Mouse (Mus musculus) heart, postnatal 0 days (tissue): ENCODE data around the gene Aldh8a1. TPM values are rescaled to one million over a fixed set of nuclear protein-coding genes. Genes with fewer than 3 reads are reported as not detected.
A peak's percentile ranks its signal among the peaks of the same experiment; 100 is the strongest.

Source experiments
- ATAC-seq: fragments of 200-750 bp; cut with Nextera tagmentation; 2 replicates; pipeline ENCODE4 v1.8.0; 2017; ENCODE audit warnings: low read depth, moderate number of reproducible peaks, moderate library complexity; ENCODE audit not compliant: insufficient read depth
- DNase-seq: peaks from one replicate; pipeline ENCODE4 v3.0.0-alpha.2; 2016; ENCODE audit warnings: low spot score
- H3K27ac ChIP-seq: fragments of 300-500 bp; sonication (generic); 2 replicates; pipeline ENCODE4 v1.5.1; 2014; ENCODE audit warnings: low read depth, mild to moderate bottlenecking
- H3K27me3 ChIP-seq: fragments of 300-500 bp; sonication (generic); 2 replicates; pipeline ENCODE4 v1.6.1; 2014; ENCODE audit warnings: low read length, mixed read lengths; ENCODE audit not compliant: control insufficient read depth, insufficient read depth
- H3K36me3 ChIP-seq: fragments of 300-500 bp; sonication (generic); replicated peaks from 2 replicates; pipeline ENCODE4 v1.6.1; 2014; ENCODE audit warnings: low read length, mixed read lengths; ENCODE audit not compliant: control insufficient read depth, insufficient read depth
- H3K4me1 ChIP-seq: fragments of 300-500 bp; sonication (generic); 2 replicates; pipeline ENCODE4 v1.6.1; 2014; ENCODE audit warnings: antibody characterized with exemption; ENCODE audit not compliant: control insufficient read depth, insufficient read depth
- H3K4me2 ChIP-seq: fragments of 300-500 bp; sonication (generic); 2 replicates; pipeline ENCODE4 v1.6.1; 2014; ENCODE audit warnings: low read depth, mild to moderate bottlenecking, low read length, moderate library complexity
- H3K4me3 ChIP-seq: fragments of 300-500 bp; sonication (generic); 2 replicates; pipeline ENCODE4 v1.5.1; 2014; ENCODE audit warnings: low read depth, low read length
- H3K9ac ChIP-seq: fragments of 300-500 bp; sonication (generic); replicated peaks from 2 replicates; pipeline ENCODE4 v1.6.1; 2014; ENCODE audit warnings: low read depth, low read length, mixed read lengths
- H3K9me3 ChIP-seq: fragments of 300-500 bp; sonication (generic); replicated peaks from 2 replicates; pipeline ENCODE4 v1.6.1; 2016; ENCODE audit warnings: low read length; ENCODE audit not compliant: control insufficient read depth
- CTCF ChIP-seq: IDR thresholded peaks from 2 replicates; pipeline ENCODE4 v1.5.1; 2016; ENCODE audit warnings: antibody characterized with exemption, control low read depth, low read depth
- EP300 ChIP-seq: IDR thresholded peaks from 2 replicates; pipeline ENCODE4 v1.6.1; 2016; ENCODE audit warnings: antibody characterized with exemption, low read depth
- WGBS: fragments of 180-500 bp; shearing (Covaris S2); extraction: QIAGEN DNeasy Blood & Tissue Kit; methylation state at CpG from one replicate; pipeline ENCODE4 v1.1.7; 2014; 5-methylcytosine and 5-hydroxymethylcytosine counted together
- polyA plus RNA-seq: library from polyadenylated mRNA; unstranded; fragments of >200 nt; fragmentation: Nextera tagmentation; extraction: Ambion mirVana; gene quantifications from 2 replicates; pipeline ENCODE4 v1.2.1, GENCODE M21; 2015
- total RNA-seq: library from RNA; depleted of rRNA; stranded (reverse); fragments of >200 nt; gene quantifications from 2 replicates; pipeline ENCODE4 v1.2.3, GENCODE M21; 2014; ENCODE audit warnings: low replicate concordance; rRNA removed

Gene Aldh8a1
- total RNA-seq, result not detected in 2 replicates
- polyA plus RNA-seq, result not detected in 2 replicates

DNA sequence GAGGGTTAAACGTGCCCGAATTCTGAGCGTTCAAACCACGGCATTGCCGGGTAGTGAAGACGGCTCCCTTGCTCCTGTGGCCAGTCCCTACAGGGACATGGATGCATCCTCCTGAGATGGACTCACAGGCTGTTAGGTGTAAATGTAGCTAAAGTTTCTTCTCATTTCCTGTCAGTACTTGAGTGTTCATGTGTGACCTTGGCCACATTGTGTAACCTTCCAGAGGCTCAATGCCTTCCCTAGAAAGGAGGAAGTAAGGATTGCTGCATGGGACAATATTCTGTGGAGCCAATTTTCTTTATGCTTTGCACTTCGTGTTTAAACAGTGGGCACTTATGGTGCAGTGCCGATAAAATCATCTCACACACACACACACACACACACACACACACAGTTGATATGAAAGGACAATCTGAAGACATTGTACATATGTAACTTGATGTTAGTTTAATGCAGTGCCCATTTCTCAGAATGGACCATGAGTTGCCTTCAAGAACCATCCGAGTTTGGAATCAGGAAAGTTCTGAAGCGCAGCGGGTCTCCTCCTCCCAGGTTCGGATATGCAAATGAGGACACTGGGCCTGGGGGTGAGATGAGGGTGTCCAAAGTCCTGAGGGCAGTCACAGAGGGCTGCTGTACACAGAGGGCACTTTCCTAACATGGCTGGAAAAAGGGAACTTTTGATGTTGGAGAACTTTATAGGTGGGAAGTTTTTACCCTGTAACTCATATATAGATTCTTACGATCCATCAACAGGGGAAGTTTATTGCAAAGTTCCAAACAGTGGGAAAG, at the start of gene Aldh8a1:
Aldh8a1 (plus strand) TSS at position 610 of the 792 bp plus-strand sequence.
- Histone ChIP-seq H3K9ac (no peak within 1 kb of the TSS), H3K4me3 (no peak within 1 kb of the TSS), H3K9me3 (no peaks in the 10 kb centered on the region), H3K36me3 (no peaks in the 10 kb centered on the region), H3K27me3 (0 out of 2 replicates have a peak, but pooled peaks cover 7% of the 10 kb centered on the region), H3K27ac (no peak within 1 kb of the TSS), H3K4me1 (no peaks in the 10 kb centered on the region), H3K4me2 (no peak within 1 kb of the TSS)
- WGBS, result 77% methylated on average over 13 of the region's 13 CpGs
- ATAC-seq, result no peak
- DNase-seq, result no peak
- TF ChIP-seq CTCF, result no peak
- no peak for TF ChIP-seq EP300

DNA sequence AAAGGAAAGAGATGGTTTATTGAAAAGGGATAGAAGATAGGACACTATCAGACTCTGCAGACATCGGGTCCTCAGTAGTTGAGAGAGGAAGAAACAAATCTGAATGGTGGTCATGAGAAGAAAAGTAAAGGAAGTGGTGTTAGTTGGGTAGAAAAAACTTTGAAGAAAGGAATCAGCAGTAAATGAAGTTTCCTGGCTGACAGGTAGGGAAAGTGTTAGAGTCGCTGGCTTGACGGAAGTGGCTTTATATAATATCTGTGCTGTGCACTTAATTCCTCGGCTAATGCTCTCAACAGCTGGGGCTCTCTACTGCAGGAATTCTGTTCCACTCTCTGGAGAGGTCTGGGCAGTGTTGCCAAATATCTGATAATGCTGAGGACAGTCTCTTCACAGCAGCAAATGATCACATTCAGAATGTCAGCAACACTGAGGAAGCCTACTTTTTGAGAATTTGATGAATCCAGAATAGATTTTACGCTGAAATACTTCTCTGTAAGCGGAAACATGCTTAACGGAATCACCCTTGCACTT, 49.4 kb upstream of the Aldh8a1 start:
- peak overlapping the region; percentile 8; the same call in 1 of the 2 replicates for H3K4me2 ChIP-seq
- WGBS, result 25% methylated on average over 7 of the region's 7 CpGs

DNA sequence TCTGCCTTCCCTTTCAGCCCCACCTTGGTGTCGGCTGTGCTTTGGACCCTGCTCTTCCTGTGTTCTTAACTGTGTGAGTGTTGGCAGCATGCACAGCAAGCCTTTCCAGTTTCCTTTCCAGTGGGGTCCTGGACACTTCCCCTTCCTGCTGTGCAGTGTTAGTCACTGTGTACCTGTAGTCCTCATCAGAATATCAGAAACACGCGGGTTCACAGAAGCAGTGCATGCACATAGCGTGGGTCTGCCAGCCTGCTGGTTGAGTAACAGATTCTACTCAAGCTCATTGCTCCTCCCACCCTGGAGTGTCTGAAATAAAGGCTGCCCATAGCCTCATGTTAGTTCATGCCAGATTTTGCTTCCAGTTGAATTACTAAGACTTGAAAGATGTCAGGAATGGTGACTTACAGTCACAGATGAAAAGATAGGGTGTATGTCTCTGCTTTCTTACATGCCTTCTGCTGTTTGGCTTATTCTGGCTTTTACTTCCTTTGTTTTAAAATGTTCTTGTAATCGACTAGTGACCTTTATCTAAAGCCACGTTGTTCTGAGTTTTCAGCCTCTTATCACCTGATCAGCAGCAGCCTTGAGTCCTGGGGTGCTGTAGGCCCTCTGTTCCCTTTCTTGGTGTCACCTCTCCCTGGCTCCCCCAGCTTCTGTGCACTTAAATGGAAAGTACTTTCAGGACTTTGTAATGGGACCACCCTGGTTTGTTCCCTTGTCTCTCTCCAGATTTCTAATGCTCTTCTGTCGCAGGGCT, 42.6 kb upstream of the Aldh8a1 start:
- no peak overlapping the region for H3K4me2 ChIP-seq
- H3K9ac ChIP-seq, result no peak overlapping the region
- no peak overlapping the region for H3K27ac ChIP-seq
- DNase-seq, result peak; percentile 11
- TF ChIP-seq CTCF, result no peak
- TF ChIP-seq EP300, result no peak
- H3K36me3 ChIP-seq, result peaks cover 19% of the 10 kb centered on the region
- ATAC-seq, result no peak
- H3K9me3 ChIP-seq, result peaks cover 5% of the 10 kb centered on the region; the same call in 1 of the 2 replicates
- no peaks in the 10 kb centered on the region for H3K27me3 ChIP-seq
- no peak overlapping the region for H3K4me3 ChIP-seq
- 47% methylated on average over 7 of the region's 7 CpGs for WGBS
- no peaks in the 10 kb centered on the region for H3K4me1 ChIP-seq

More for the DNA sequence above, 49.4 kb upstream of the Aldh8a1 start:
- DNase-seq, result peak; percentile 28
- Histone ChIP-seq H3K9me3 (no peaks in the 10 kb centered on the region), H3K27me3 (no peaks in the 10 kb centered on the region), H3K4me3 (no peak overlapping the region), H3K36me3 (peaks cover 9% of the 10 kb centered on the region), H3K4me1 (peaks cover 6% of the 10 kb centered on the region; the same call in 1 of the 2 replicates), H3K27ac (no peak overlapping the region; the same call in 1 of the 2 replicates), H3K9ac (no peak overlapping the region)
- TF ChIP-seq CTCF (no peak), EP300 (no peak)
- ATAC-seq, result peak; percentile 75

DNA sequence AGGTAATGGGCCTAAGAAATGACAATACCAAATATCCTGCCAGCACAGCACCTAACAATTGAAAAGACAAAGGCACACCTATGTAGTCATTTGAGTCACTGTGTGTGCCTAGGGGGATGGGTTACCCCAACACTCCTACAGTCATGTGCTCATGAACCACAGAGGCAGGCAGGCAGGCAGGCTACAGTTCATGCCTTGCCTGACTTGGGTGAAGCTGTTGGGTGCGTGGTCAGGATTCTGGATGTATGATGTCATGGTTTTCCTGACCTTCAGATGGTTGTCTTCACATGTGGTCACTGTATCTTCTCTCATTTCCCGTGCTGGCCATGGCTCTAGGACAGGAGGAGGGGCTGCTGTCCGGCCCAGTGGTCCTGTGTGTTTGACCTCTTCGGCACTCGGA, 41.6 kb upstream of the Aldh8a1 start:
- H3K4me3 ChIP-seq, result no peak overlapping the region
- DNase-seq, result no peak
- TF ChIP-seq EP300, result no peak
- no peak for TF ChIP-seq CTCF
- no peaks in the 10 kb centered on the region for H3K4me1 ChIP-seq
- no peaks in the 10 kb centered on the region for H3K27me3 ChIP-seq
- no peak overlapping the region for H3K9ac ChIP-seq
- H3K36me3 ChIP-seq, result peaks cover 21% of the 10 kb centered on the region
- WGBS, result 90% methylated on average over 5 of the region's 5 CpGs
- H3K27ac ChIP-seq, result no peak overlapping the region
- no peak for ATAC-seq
- peaks cover 5% of the 10 kb centered on the region; the same call in 1 of the 2 replicates for H3K9me3 ChIP-seq
- no peak overlapping the region for H3K4me2 ChIP-seq

DNA sequence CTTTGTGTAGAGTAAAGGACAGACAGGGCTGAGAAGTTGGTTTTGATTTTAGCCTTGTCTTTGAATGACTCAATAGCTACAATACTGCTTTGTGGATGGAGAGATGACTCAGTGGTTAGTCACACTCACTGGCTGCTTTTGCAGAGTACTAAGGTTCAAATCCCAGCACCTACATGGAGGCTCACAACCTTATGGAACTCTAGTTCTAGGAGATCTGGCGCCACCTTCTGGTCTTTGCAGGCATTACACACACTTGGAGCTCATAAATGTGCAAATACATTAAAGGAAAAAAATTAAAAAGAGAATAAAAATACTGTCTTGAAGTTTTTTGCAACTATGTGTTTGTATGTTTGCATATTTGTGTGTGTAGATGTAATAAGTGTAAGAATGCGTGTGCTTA, 39.9 kb upstream of the Aldh8a1 start:
- no peak overlapping the region for H3K9ac ChIP-seq
- WGBS, result 70% methylated on average over 2 of the region's 2 CpGs
- no peak overlapping the region for H3K27ac ChIP-seq
- TF ChIP-seq EP300, result no peak
- TF ChIP-seq CTCF, result peak; percentile 29
- H3K36me3 ChIP-seq, result peaks cover 29% of the 10 kb centered on the region
- no peaks in the 10 kb centered on the region for H3K4me1 ChIP-seq
- H3K4me2 ChIP-seq, result no peak overlapping the region
- no peaks in the 10 kb centered on the region for H3K27me3 ChIP-seq
- DNase-seq (no peak), ATAC-seq (no peak)
- peaks cover 5% of the 10 kb centered on the region; the same call in 1 of the 2 replicates for H3K9me3 ChIP-seq
- no peak overlapping the region for H3K4me3 ChIP-seq
